ENCODE assay signal across 27 mouse cellular contexts in the genomic region with DNA sequence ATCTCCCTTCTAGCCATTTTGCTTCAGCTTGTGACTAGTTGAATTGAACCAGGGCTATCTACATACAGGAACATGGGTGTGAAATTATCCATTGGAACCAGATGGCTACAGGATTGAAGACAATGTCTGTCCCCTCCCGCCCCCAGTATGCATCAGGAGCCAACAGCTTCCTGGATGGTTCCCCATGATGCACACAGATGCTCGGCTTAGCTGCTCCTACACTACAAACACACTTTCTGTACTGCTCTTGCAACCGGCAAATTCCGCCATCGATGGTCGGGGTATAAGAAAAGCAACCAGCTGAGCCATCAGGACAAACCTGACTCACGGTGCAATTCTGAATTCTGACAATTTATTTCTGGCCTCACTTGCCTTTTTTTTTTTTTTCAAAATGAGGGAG.
A peak's percentile ranks its signal among the peaks of the same experiment; 100 is the strongest.
DNase-seq lines count a peak whose midpoint lies in the region; ATAC-seq and TF ChIP-seq lines count a peak whose summit lies in the region.
"Had no signal": no experiment of that assay in that cellular context is flagged by ENCODE, and none has a peak within 500 bp of the region (broad histone marks: within the 10 kb centered on the region; RNA-seq: fewer than 3 reads in every experiment).

No protein-coding gene starts in this region.

- TF ChIP-seq POLR2A in brain, embryonic 14.5 days (IDR thresholded peaks at IDR 0.05; ENCODE audit: borderline replicate concordance, extremely low read depth, insufficient read depth, insufficient read length, poor library complexity, severe bottlenecking) = no peak

- H3K27me3 ChIP-seq in midbrain, embryonic 11.5 days (ENCODE audit: control insufficient read depth, insufficient read depth, low read length) = no peaks in the 10 kb centered on the region
- H3K27me3 ChIP-seq in midbrain, embryonic 10.5 days (ENCODE audit: low read depth, poor library complexity, severe bottlenecking) = peaks cover 19% of the 10 kb centered on the region; the same call in 1 of the 2 replicates

- no peaks in the 10 kb centered on the region for H3K36me3 ChIP-seq in midbrain, embryonic 11.5 days (ENCODE audit: control insufficient read depth, insufficient read depth, low read length)
- H3K36me3 ChIP-seq in midbrain, embryonic 10.5 days = no peaks in the 10 kb centered on the region
- H3K36me3 ChIP-seq: heart, embryonic 10.5 days; hindbrain, embryonic 10.5 days; kidney, embryonic 15.5 days; limb, embryonic 13.5 days; liver, embryonic 12.5 days; midbrain, embryonic 13.5 days; neural tube, embryonic 13.5 days had no signal

- WGBS in midbrain, embryonic 11.5 days = 88% methylated on average over 7 of the region's 7 CpGs
- WGBS in midbrain, embryonic 10.5 days = 90% methylated on average over 7 of the region's 7 CpGs

- no peak overlapping the region for H3K27ac ChIP-seq in midbrain, embryonic 11.5 days (ENCODE audit: low read depth, low read length)
- no peak overlapping the region for H3K27ac ChIP-seq in midbrain, embryonic 10.5 days (replicated peaks)
- H3K27ac ChIP-seq: hindbrain, embryonic 10.5 days; kidney, embryonic 15.5 days; limb, embryonic 13.5 days; liver, embryonic 12.5 days; midbrain, embryonic 13.5 days; neural tube, embryonic 13.5 days had no signal

- H3K9me3 ChIP-seq in midbrain, embryonic 11.5 days (ENCODE audit: control insufficient read depth, low read length) = no peaks in the 10 kb centered on the region
- no peaks in the 10 kb centered on the region for H3K9me3 ChIP-seq in midbrain, embryonic 10.5 days (replicated peaks)
- H3K9me3 ChIP-seq: heart, embryonic 10.5 days; hindbrain, embryonic 10.5 days; kidney, embryonic 15.5 days; limb, embryonic 13.5 days; liver, embryonic 12.5 days; midbrain, embryonic 13.5 days; neural tube, embryonic 13.5 days had no signal

- no peak for DNase-seq in frontal cortex, postnatal 10 days (ENCODE audit: low spot score in 2 of 2)
- DNase-seq in midbrain, embryonic 11.5 days (ENCODE audit: low spot score, missing footprints) = peak; percentile 57
- DNase-seq in midbrain, embryonic 10.5 days (ENCODE audit: low spot score) = no peak
- DNase-seq in brain, embryonic 14.5 days (ENCODE audit: low read depth) = peak; percentile 60
- DNase-seq in layer of hippocampus, postnatal 25 days (ENCODE audit: extremely low spot score in 1 of 2, low spot score in 1 of 2) = peak; percentile 15 to 23
- DNase-seq in adrenal gland, postnatal 14 days = no peak
- no peak for DNase-seq in lung, postnatal 14 days
- DNase-seq: adrenal gland, postnatal 25 days; cerebellum, adult 11 months; cerebellum, postnatal 14 days; forebrain, postnatal 0 days; kidney, adult 11 months; kidney, postnatal 36 days; lung, adult 18-20 months; lung, postnatal 10 days; retina, postnatal 1 day; spleen, adult 18-20 months; thymus, postnatal 25 days had no signal

- H3K4me1 ChIP-seq in midbrain, embryonic 11.5 days (ENCODE audit: control insufficient read depth, insufficient read depth, low read length) = no peaks in the 10 kb centered on the region
- H3K4me1 ChIP-seq in midbrain, embryonic 10.5 days = peaks cover 17% of the 10 kb centered on the region
- H3K4me1 ChIP-seq: liver, embryonic 12.5 days had no signal

- no peak overlapping the region for H3K9ac ChIP-seq in midbrain, embryonic 11.5 days (ENCODE audit: low read length)
- H3K9ac ChIP-seq: forebrain, postnatal 0 days; kidney, embryonic 15.5 days; limb, embryonic 13.5 days; liver, embryonic 12.5 days; midbrain, embryonic 13.5 days; neural tube, embryonic 13.5 days had no signal

- no peak for TF ChIP-seq CTCF in brain, embryonic 14.5 days (IDR thresholded peaks at IDR 0.05; ENCODE audit: borderline replicate concordance, extremely low read depth, insufficient read depth, insufficient read length)

- H3K4me3 ChIP-seq in midbrain, embryonic 11.5 days (ENCODE audit: low read depth, low read length) = no peak overlapping the region
- no peak overlapping the region for H3K4me3 ChIP-seq in midbrain, embryonic 10.5 days
- H3K4me3 ChIP-seq: heart, embryonic 10.5 days; hindbrain, embryonic 10.5 days; kidney, embryonic 15.5 days; limb, embryonic 13.5 days; liver, embryonic 12.5 days; midbrain, embryonic 13.5 days; myocyte; neural tube, embryonic 13.5 days had no signal

- no peak overlapping the region for H3K4me2 ChIP-seq in midbrain, embryonic 11.5 days
- H3K4me2 ChIP-seq: kidney, embryonic 15.5 days; limb, embryonic 13.5 days; liver, embryonic 12.5 days; midbrain, embryonic 13.5 days; neural tube, embryonic 13.5 days had no signal

- ATAC-seq in frontal cortex, adult (ENCODE audit: low TSS enrichment) = peak; percentile 31; the same call in 1 of the 2 replicates
- no peak for ATAC-seq in midbrain, embryonic 11.5 days (ENCODE audit: low FRiP score)
- ATAC-seq: forebrain, postnatal 0 days; liver, embryonic 12.5 days; midbrain, embryonic 13.5 days had no signal

Comparison
In these comparisons a context has a peak if more than half of its experiments do, and no peak if none do; other contexts are left out.
1. DNase-seq: peak in midbrain, embryonic 11.5 days (single experiment), brain, embryonic 14.5 days (single experiment) and layer of hippocampus, postnatal 25 days (2 of 2); none in frontal cortex, postnatal 10 days (0 of 2), midbrain, embryonic 10.5 days (single experiment), adrenal gland, postnatal 14 days (single experiment) and lung, postnatal 14 days (single experiment).